Mouse (Mus musculus) MEL (cell line): Measurements from ENCODE around the gene Nadk.

Source experiments
- CHD1 ChIP-seq: IDR thresholded peaks from 2 replicates; pipeline ENCODE4 v1.6.1; 2012; ENCODE audit warnings: low read depth, mild to moderate bottlenecking, inconsistent platforms, low read length, improper control_type of control experiment
- CTCF ChIP-seq, 3 experiments: IDR thresholded peaks in 2 of 3; conservative IDR thresholded peaks in 1 of 3; 2 replicates each; pipeline ENCODE4 v1.5.1; 2011 to 2012; ENCODE audit warnings: low read length in 3 of 3, low read depth in 2 of 3, mild to moderate bottlenecking in 2 of 3, improper control_type of control experiment in 1 of 3, inconsistent platforms in 1 of 3, mixed read lengths in 1 of 3, moderate library complexity in 1 of 3; ENCODE audit not compliant: control insufficient read depth in 1 of 3, insufficient read depth in 1 of 3, poor library complexity in 1 of 3, severe bottlenecking in 1 of 3
- JUND ChIP-seq: IDR thresholded peaks from 2 replicates; pipeline ENCODE4 v1.6.1; 2011; ENCODE audit warnings: low read depth, mild to moderate bottlenecking, improper control_type of control experiment, low read length
- POLR2A ChIP-seq, 2 experiments: IDR thresholded peaks; 2 replicates each; pipeline ENCODE4 v1.6.1; 2011 to 2012; ENCODE audit warnings: low read length in 2 of 2, mild to moderate bottlenecking in 2 of 2, control low read depth in 1 of 2, improper control_type of control experiment in 1 of 2, low read depth in 1 of 2, moderate library complexity in 1 of 2; ENCODE audit not compliant: control insufficient read depth in 1 of 2, insufficient read depth in 1 of 2, poor library complexity in 1 of 2
- UBTF ChIP-seq: IDR thresholded peaks from 2 replicates; pipeline ENCODE4 v1.6.1; 2012; ENCODE audit warnings: low read depth, mild to moderate bottlenecking, inconsistent platforms, low read length, improper control_type of control experiment, moderate library complexity, borderline replicate concordance; ENCODE audit not compliant: insufficient read depth
- USF1 ChIP-seq: IDR thresholded peaks from 2 replicates; pipeline ENCODE4 v1.6.1; 2014; ENCODE audit warnings: low read depth, mild to moderate bottlenecking, inconsistent platforms, low read length, improper control_type of control experiment, moderate library complexity
- ZKSCAN1 ChIP-seq: IDR thresholded peaks from 2 replicates; pipeline ENCODE4 v1.6.1; 2012; ENCODE audit warnings: low read depth, mild to moderate bottlenecking, inconsistent platforms, low read length, improper control_type of control experiment, moderate library complexity

DNA sequence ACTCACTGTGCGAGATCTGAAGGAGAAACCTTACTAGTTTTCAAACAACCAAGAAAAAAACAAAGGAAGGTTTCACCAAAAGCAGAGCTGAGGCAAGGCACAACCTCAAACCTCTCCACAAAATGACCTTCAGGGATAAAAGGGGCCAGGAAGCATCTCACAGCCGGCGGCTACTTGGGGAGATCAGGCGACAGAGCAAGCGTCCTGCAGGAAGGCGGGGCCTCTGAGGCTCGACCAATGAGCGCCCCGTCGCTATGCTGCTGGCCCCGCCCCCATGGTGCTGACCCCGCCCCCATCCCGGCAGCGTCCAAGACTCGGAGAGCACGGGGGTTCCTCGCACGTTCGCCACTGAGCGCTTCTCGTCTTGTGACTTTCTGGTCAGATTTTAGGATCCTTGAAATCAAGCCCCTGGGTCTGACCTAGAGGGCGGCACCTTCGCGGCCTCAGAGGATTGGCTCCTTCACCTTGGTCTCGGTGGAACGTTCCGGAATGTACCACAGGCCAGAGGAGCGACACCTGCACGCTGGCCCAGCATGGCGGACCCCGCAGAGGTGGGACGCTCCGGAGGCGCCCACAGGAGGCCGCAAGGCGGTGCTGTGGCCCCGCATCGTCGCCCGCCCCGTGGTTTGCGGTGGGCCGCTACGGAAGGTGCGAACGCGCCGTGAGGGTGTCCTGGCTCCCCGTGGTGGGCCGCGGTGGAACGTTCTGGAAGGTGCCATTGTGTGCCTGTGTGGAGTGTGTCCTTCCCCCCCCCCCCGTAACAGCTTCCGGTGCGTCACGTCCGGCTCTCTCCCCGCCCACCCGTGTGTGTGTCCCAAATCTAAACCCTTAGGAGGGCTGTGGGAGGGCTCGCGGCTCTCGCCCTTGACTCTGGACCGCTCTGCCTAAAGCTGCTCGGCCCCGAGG lies 39.2 kb downstream of the Nadk start, which contains the start of gene Slc35e2:
- TF ChIP-seq CHD1 = peak; percentile 99
- TF ChIP-seq CTCF (IDR thresholded peaks at IDR 0.05 in 2 of 3, conservative IDR thresholded peaks at IDR 0.05 in 1 of 3; ENCODE audit: control insufficient read depth in 1 of 3, insufficient read depth in 1 of 3, low read depth in 2 of 3, low read length in 3 of 3, poor library complexity in 1 of 3, severe bottlenecking in 1 of 3) = peak in 1 of 3 experiments; percentile 6; a peak in 2 of 6 replicates
- peak; percentile 97 to 99 for TF ChIP-seq POLR2A (IDR thresholded peaks at IDR 0.05; ENCODE audit: control insufficient read depth in 1 of 2, insufficient read depth in 1 of 2, low read depth in 1 of 2, low read length in 2 of 2, poor library complexity in 1 of 2)
- no peak; the same call in 1 of the 2 replicates for TF ChIP-seq USF1
- TF ChIP-seq JUND = no peak
- no peak for TF ChIP-seq ZKSCAN1
- no peak for TF ChIP-seq UBTF
